Mouse (Mus musculus): ENCODE measurements around the gene Ppm1e.

DNA sequence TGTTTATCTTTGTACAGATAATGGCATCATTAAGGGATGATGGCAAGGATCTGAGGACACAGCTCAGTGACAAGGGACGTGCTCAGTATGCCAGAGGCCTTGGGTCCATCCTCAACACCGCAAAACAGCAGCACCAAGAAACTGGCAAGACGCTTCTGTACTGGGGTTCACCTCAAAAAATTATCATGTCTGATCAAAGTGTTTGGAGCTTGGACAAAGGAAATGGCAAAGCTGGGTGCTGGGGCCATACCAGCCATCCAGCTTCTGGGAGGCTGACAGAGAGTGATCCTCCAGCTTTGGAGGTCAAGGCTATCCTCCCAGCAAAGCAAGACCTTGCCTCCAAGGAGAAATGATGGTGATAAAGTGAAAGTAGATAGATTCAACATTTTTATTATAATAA lies 32.4 kb downstream of the Ppm1e start:
- TF ChIP-seq CTCF (IDR thresholded peaks at IDR 0.05; ENCODE audit: borderline replicate concordance, extremely low read depth, insufficient read depth, insufficient read length), result no peak
- no peak for TF ChIP-seq POLR2A (IDR thresholded peaks at IDR 0.05; ENCODE audit: borderline replicate concordance, extremely low read depth, insufficient read depth, insufficient read length, poor library complexity, severe bottlenecking)
